Mouse (Mus musculus) cortical plate, adult 2 months (tissue): Measurements from ENCODE around the gene Ttk.

Source experiments
- CTCF ChIP-seq: fragments of 200-500 bp; IDR thresholded peaks from 2 replicates; pipeline ENCODE4 v1.5.1; 2011; ENCODE audit warnings: mild to moderate bottlenecking, control low read depth, low read length; ENCODE audit not compliant: insufficient read depth; ENCODE audit errors: extremely low read depth
- POLR2A ChIP-seq: fragments of 200-500 bp; IDR thresholded peaks from 2 replicates; pipeline ENCODE4 v1.6.1; 2011; ENCODE audit warnings: mild to moderate bottlenecking, low read length, control low read depth; ENCODE audit not compliant: insufficient read depth; ENCODE audit errors: extremely low read depth

DNA sequence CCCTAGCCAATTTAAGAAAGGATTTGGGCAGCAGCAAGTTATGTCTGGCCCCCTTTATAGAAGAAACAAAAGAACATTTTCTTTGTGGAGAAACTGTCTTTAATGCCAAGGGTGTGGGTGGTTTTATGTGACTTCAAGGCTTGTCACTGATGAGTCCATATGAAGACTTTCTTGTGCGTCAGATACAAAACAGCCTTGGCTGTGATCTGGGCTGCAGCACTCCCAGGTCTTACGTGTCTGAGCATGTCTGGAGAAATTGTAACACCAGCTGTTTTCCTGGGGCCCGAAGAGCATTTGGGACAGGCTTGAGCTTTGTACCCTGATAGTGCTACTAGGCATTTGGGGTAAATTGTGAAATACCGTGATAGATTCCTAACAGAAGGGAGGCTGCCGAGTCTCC, 11.6 kb upstream of the Ttk start:
- no peak for TF ChIP-seq CTCF
- TF ChIP-seq POLR2A = no peak
